Mouse (Mus musculus) left cerebral cortex, postnatal 36 days (tissue): ENCODE measurements at regions not wholly inside any gene's neighbourhood (a gene's known extent, or its start where the extent isn't known, plus 50 kb on each side); places are given as distances from the start of the nearest gene placed in this dataset.

ENCODE experiments used
- DNase-seq, 2 experiments: peaks; one replicate each; pipeline ENCODE4 v3.0.0; 2021 to 2022; ENCODE audit warnings: low spot score in 2 of 2, mixed read lengths in 1 of 2
- intact Hi-C: fragments of 180-260 bp; cut with DNase I; formaldehyde crosslinking; loops from one replicate; pipeline ENCODE4 v1.15.1; 2025

- intact Hi-C loops, result no loop called here
- no peak for DNase-seq
These were observed 62.0 kb upstream of the Acsl1 start for GRCm38 (mm10) chr8:46408886-46409285.

- intact Hi-C loops, result no loop called here
- no peak for DNase-seq
These were observed 61.5 kb upstream of the Acsl1 start for GRCm38 (mm10) chr8:46409296-46409695.

GRCm38 (mm10) chr8:46411877-46412625 is 58.8 kb upstream of the Acsl1 start:
- intact Hi-C loops, result no loop called here
- no peak for DNase-seq

- DNase-seq, result no peak
These were observed 57.4 kb upstream of the Acsl1 start for GRCm38 (mm10) chr8:46413349-46414024.

GRCm38 (mm10) chr8:46414874-46415273 is 56.0 kb upstream of the Acsl1 start:
- no peak for DNase-seq
- intact Hi-C loops, result no loop called here

More at GRCm38 (mm10) chr8:46413349-46414024, 57.4 kb upstream of the Acsl1 start:
- intact Hi-C loops, result no loop called here

- DNase-seq, result no peak
- intact Hi-C loops, result no loop called here
These were observed 51.4 kb upstream of the Acsl1 start for GRCm38 (mm10) chr8:46419402-46419801.

GRCm38 (mm10) chr8:46420476-46420875 is 50.4 kb upstream of the Acsl1 start:
- DNase-seq, result no peak
- intact Hi-C loops, result no loop called here
